Mouse (Mus musculus): ENCODE data around the gene Bnipl. TPM values are rescaled to one million over a fixed set of nuclear protein-coding genes. Genes with fewer than 3 reads are reported as not detected.

Bnipl gene
- 0.36 and 0.56 TPM in 2 replicates for polyA plus RNA-seq (2015; fragmentation: Nextera tagmentation; extraction: Ambion mirVana)

DNA sequence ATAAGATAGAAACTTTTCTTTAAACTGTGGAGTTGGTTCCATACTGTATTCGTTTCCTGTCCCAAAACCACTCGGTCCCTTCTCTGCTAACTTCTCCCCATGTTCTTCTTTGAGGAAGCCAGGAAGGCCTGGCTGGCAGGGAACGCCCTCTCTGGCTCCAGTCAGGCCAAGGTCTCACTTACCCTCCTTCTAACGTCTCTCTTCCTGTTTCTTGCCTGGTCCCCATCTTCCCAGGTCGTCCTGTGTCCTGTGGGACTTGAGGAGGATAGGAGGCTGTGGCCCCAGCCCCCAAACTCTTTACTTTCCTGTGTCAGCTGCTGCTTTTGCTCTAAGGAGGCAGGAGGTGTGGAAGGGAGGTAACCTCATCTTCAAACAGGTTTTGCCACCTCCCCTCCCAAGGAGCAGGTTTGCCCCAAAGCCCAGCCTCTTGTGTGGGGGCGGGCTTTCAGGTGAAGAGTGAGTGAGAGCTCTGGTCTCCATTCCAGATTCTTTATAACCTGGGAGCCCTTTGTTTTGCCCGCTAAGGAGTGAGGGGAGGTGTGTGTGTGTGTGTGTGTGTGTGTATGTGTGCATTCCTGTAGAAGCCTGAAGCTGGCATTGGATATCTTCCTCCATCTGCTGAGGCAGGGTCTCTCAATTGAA, at the start of gene Bnipl:
TSS of gene Bnipl (minus strand) at position 411 of the 642 bp plus-strand sequence.
- Histone ChIP-seq H3K27me3 (replicated peaks) (no peaks in the 10 kb centered on the region), H3K4me3 (replicated peaks) (no peak within 1 kb of the TSS), H3K36me3 (no peaks in the 10 kb centered on the region), H3K27ac (no peak within 1 kb of the TSS), H3K9ac (no peak within 1 kb of the TSS), H3K4me2 (replicated peaks) (no peak within 1 kb of the TSS), H3K9me3 (no peaks in the 10 kb centered on the region), H3K4me1 (replicated peaks) (no peaks in the 10 kb centered on the region)
- ATAC-seq = peak; percentile 53
- whole genome bisulfite sequencing = 35% methylated on average over 7 of the region's 7 CpGs

DNA sequence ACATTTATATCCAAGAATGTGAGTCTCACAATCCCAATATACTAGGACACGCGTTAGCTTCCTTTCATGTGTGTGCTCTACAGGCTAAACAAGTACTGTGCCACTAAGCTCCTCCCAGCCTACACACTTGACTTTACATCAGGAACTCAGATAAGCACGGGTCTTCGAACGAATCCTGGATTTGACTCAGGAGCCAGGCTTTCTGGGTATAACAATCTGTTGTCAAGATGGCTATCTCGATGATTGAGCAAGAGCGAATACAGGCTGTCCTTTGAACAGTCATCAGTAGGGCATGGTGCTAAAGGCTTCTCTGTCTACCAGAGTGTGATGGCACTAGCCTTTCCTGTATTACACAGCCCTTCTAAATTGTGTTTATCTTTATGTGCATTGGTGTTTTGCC, 47.0 kb upstream of the Bnipl start:
- peak; percentile 77 for ATAC-seq

DNA sequence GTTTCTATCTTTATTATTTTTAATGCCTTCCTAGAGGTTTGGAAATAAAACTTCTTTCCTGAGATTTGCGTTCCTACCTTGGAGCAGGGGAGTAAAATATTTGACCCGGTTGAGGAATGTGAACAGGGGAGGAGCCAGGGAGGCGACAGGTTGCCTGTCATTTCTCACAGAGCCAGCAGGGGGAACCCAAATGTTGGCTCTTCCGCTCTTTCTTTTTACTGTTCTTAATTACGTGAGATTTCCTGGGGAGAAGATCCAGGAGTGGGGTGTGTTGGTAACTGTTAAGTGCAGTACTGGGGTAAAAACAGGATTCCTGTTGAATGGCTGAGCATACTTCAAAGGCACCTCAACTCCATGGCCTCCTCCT, 45.1 kb upstream of the Bnipl start:
- H3K27ac ChIP-seq = no peak overlapping the region
- ATAC-seq = no peak

More for the DNA sequence above, 47.0 kb upstream of the Bnipl start:
- H3K27ac ChIP-seq = no peak overlapping the region
- H3K36me3 ChIP-seq = peaks cover 13% of the 10 kb centered on the region; the same call in 1 of the 2 replicates
- H3K27me3 ChIP-seq (replicated peaks) = no peaks in the 10 kb centered on the region
- WGBS = 71% methylated on average over 7 of the region's 7 CpGs
- H3K4me3 ChIP-seq (replicated peaks) = no peak overlapping the region
- H3K9me3 ChIP-seq = no peaks in the 10 kb centered on the region
- no peak overlapping the region for H3K4me2 ChIP-seq (replicated peaks)
- H3K4me1 ChIP-seq (replicated peaks) = 0 out of 2 replicates have a peak, but pooled peaks cover 10% of the 10 kb centered on the region
- H3K9ac ChIP-seq = no peak overlapping the region

DNA sequence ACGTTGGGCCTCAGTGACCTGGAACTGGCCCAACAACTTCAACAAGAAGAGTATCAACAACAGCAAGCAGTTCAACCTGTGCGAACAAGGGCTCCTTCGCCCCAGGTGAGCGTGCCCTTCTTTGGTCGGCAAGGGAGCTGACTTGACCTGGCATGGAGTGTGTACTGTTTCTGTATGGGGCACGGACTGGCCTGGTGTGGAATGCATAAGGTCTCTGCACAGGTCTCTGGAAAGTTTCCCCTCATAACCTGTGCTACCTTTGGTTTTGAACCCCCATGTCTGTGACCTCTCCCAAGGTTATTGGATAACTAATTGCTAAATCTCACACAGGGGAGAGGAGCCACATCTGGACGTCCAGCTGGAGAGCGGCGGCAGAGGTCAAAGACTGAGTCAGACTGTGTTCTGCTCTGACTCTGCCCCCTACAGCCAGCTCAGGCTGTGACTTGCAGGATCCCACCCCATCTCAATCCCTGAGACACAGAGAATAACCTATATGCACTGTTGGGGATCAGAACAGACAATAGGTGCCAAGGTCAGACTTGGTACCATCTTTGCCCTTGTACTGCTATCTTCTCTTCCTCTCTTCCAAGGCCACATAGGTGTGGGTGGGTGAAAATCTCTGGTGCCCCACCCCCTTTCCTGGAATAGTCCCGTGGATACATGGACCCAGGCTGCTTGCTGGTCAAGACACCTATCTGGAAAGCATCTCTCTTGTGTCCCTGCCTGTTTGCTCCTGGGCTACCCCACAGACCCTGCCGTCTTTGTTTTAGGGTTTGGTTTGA, 44.5 kb upstream of the Bnipl start:
- H3K9me3 ChIP-seq = no peaks in the 10 kb centered on the region
- H3K27ac ChIP-seq = no peak overlapping the region
- no peak overlapping the region for H3K4me3 ChIP-seq (replicated peaks)
- 0 out of 2 replicates have a peak, but pooled peaks cover 15% of the 10 kb centered on the region for H3K4me1 ChIP-seq (replicated peaks)
- peaks cover 13% of the 10 kb centered on the region; the same call in 1 of the 2 replicates for H3K36me3 ChIP-seq
- H3K27me3 ChIP-seq (replicated peaks) = no peaks in the 10 kb centered on the region
- no peak overlapping the region for H3K4me2 ChIP-seq (replicated peaks)
- H3K9ac ChIP-seq = no peak overlapping the region
- ATAC-seq = no peak
- WGBS = 73% methylated on average over 11 of the region's 11 CpGs

More for the DNA sequence above, 45.1 kb upstream of the Bnipl start:
- Histone ChIP-seq H3K9me3 (no peaks in the 10 kb centered on the region), H3K27me3 (replicated peaks) (no peaks in the 10 kb centered on the region), H3K9ac (no peak overlapping the region), H3K4me2 (replicated peaks) (no peak overlapping the region), H3K36me3 (peaks cover 13% of the 10 kb centered on the region; the same call in 1 of the 2 replicates), H3K4me3 (replicated peaks) (no peak overlapping the region), H3K4me1 (replicated peaks) (0 out of 2 replicates have a peak, but pooled peaks cover 14% of the 10 kb centered on the region)
- 11% methylated on average over 5 of the region's 5 CpGs for WGBS

DNA sequence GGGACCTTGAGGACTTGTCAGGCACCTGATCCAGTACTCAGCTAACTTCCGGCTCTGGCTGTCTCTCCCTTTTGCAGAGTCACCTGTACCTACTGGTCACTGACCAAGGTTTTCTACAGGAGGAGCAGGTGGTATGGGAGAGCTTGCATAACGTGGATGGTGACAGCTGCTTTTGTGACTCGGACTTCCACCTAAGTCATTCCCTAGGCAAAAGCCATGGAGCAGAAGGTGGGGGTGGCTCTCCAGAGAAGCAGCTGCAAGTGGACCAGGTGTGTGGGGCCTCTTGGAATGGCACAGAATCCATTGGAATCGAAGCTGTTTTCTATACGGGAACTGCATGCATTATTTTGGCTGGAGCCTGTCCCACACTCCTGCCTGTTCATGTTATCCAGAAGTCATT, 43.7 kb upstream of the Bnipl start:
- Histone ChIP-seq H3K36me3 (peaks cover 13% of the 10 kb centered on the region; the same call in 1 of the 2 replicates), H3K4me1 (replicated peaks) (peaks cover 15% of the 10 kb centered on the region; the same call in 1 of the 2 replicates), H3K9me3 (no peaks in the 10 kb centered on the region), H3K27me3 (replicated peaks) (no peaks in the 10 kb centered on the region), H3K4me3 (replicated peaks) (no peak overlapping the region), H3K27ac (no peak overlapping the region), H3K9ac (no peak overlapping the region), H3K4me2 (replicated peaks) (no peak overlapping the region)
- 86% methylated on average over 5 of the region's 5 CpGs for WGBS
- no peak for ATAC-seq

DNA sequence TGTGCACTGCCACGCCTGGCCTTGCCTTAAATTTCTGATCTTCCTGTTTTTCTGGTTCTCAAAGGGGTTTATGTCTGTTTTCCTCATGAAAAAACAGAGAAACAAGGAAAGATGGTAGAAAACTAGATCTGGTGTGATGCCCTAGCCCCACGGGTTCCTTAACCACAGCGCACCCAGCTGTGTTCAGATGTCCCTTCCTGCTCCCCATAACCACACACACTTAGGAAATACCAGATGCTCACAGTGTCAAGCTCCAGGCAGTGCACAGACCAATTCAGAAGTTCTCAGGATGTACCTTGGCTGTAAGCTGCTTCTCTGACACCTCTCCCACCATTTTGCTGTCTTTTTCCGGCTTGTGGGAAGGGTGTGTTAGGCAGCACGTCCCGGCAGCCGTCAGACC, 43.3 kb upstream of the Bnipl start:
- H3K4me2 ChIP-seq (replicated peaks) = no peak overlapping the region
- no peak overlapping the region for H3K4me3 ChIP-seq (replicated peaks)
- no peaks in the 10 kb centered on the region for H3K9me3 ChIP-seq
- peaks cover 13% of the 10 kb centered on the region; the same call in 1 of the 2 replicates for H3K36me3 ChIP-seq
- no peak overlapping the region for H3K27ac ChIP-seq
- peaks cover 15% of the 10 kb centered on the region; the same call in 1 of the 2 replicates for H3K4me1 ChIP-seq (replicated peaks)
- H3K27me3 ChIP-seq (replicated peaks) = no peaks in the 10 kb centered on the region
- no peak for ATAC-seq
- WGBS = 82% methylated on average over 7 of the region's 7 CpGs
- H3K9ac ChIP-seq = no peak overlapping the region

DNA sequence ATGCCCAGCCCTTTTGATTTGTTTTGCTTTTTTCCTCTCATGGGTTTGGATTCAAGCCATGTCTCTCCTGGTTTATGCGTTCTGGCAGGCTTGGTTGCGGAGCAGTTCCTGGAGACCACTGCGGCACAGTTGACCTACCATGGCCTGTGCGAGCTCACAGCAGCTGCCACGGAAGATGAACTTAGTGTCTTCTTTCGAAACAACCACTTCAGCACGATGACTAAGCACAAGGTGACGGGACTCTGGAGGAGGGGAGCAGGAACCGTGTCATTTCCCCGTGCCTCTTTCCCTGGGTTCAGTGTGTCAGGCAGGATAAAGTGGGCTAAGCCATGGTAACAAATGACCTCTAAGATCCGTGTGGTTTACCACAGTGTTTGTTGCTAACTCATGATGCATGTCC, 42.5 kb upstream of the Bnipl start:
- H3K4me3 ChIP-seq (replicated peaks) = no peak overlapping the region
- no peaks in the 10 kb centered on the region for H3K9me3 ChIP-seq
- peaks cover 15% of the 10 kb centered on the region; the same call in 1 of the 2 replicates for H3K4me1 ChIP-seq (replicated peaks)
- H3K9ac ChIP-seq = no peak overlapping the region
- peaks cover 15% of the 10 kb centered on the region for H3K36me3 ChIP-seq
- no peak for ATAC-seq
- H3K27ac ChIP-seq = no peak overlapping the region
- no peaks in the 10 kb centered on the region for H3K27me3 ChIP-seq (replicated peaks)
- no peak overlapping the region for H3K4me2 ChIP-seq (replicated peaks)
- 71% methylated on average over 11 of the region's 11 CpGs for WGBS

DNA sequence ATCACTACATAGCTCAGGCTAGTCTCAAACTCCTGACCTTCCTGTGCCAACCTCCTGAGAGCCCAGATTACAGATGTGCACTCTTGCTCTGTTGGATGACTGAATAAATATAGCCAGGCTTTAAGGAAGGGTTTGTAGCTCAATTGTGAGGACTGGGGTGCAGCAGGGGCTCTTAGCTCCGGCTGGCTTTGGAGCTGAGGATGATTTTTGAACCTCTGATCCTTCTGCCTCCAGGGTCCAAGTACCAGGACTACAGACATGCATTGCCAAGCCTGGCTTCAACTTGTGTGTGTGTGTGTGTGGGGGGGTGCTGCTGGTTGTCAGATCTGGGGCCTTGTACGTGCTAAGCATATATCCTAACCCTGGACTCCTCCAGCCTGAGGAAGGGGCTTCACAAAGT, 41.9 kb upstream of the Bnipl start:
- no peak overlapping the region for H3K27ac ChIP-seq
- 92% methylated on average over 2 of the region's 2 CpGs for WGBS

DNA sequence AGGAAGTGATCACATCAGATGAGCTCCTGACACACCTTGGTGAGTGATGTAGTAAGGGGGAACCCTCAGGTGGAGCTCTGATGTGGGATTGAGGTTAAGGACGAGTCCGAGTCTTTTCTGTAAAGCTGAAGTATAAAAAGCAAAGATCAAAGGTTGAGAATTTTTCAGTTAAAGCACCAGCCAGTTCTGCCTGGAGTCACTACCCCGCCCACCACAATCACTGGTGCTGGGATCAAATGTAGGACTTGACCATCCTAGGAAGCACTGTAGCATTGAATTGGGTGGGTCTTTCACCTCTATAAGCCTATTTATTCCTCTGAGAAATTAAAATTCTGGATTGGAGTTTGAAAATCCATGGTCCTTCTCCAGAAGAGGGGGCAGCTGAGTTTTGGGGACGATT, 40.0 kb upstream of the Bnipl start:
- Histone ChIP-seq H3K9ac (no peak overlapping the region), H3K36me3 (peaks cover 22% of the 10 kb centered on the region), H3K4me2 (replicated peaks) (no peak overlapping the region), H3K4me1 (replicated peaks) (peaks cover 13% of the 10 kb centered on the region; the same call in 1 of the 2 replicates), H3K27me3 (replicated peaks) (no peaks in the 10 kb centered on the region), H3K9me3 (no peaks in the 10 kb centered on the region), H3K27ac (peak overlapping the region; percentile 7; the same call in 1 of the 2 replicates), H3K4me3 (replicated peaks) (no peak overlapping the region)
- peak; percentile 27 for ATAC-seq
- WGBS = 70% methylated on average over 4 of the region's 4 CpGs

More for the DNA sequence above, 41.9 kb upstream of the Bnipl start:
- no peaks in the 10 kb centered on the region for H3K27me3 ChIP-seq (replicated peaks)
- no peak overlapping the region for H3K9ac ChIP-seq
- peaks cover 18% of the 10 kb centered on the region for H3K36me3 ChIP-seq
- H3K4me1 ChIP-seq (replicated peaks) = peaks cover 15% of the 10 kb centered on the region; the same call in 1 of the 2 replicates
- ATAC-seq = no peak
- no peaks in the 10 kb centered on the region for H3K9me3 ChIP-seq
- no peak overlapping the region for H3K4me2 ChIP-seq (replicated peaks)
- no peak overlapping the region for H3K4me3 ChIP-seq (replicated peaks)

DNA sequence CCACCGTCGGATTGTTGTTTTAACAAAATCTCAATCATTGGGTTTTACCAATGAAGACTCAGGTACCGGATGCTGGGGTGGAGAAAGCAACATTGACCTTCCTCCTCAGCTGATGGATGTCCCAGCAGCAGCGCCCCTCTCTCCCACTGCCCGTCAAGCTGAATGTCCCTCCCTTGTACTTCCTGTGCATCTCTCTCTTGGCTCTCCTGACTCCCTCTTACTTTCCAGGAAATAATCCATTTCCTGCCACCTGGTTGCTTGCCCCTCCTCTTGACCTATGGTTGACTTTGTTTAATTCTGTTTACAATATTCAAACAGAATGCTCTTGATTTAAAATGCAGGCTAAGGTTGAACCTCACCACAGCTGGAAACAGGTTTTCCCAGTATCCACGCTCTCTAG, 39.2 kb upstream of the Bnipl start:
- H3K36me3 ChIP-seq = peaks cover 18% of the 10 kb centered on the region
- no peak overlapping the region for H3K27ac ChIP-seq
- H3K9me3 ChIP-seq = no peaks in the 10 kb centered on the region
- no peak overlapping the region for H3K9ac ChIP-seq
- WGBS = 68% methylated on average over 6 of the region's 6 CpGs
- no peak for ATAC-seq
- no peaks in the 10 kb centered on the region for H3K27me3 ChIP-seq (replicated peaks)
- no peak overlapping the region for H3K4me3 ChIP-seq (replicated peaks)
- peaks cover 11% of the 10 kb centered on the region; the same call in 1 of the 2 replicates for H3K4me1 ChIP-seq (replicated peaks)
- no peak overlapping the region for H3K4me2 ChIP-seq (replicated peaks)

DNA sequence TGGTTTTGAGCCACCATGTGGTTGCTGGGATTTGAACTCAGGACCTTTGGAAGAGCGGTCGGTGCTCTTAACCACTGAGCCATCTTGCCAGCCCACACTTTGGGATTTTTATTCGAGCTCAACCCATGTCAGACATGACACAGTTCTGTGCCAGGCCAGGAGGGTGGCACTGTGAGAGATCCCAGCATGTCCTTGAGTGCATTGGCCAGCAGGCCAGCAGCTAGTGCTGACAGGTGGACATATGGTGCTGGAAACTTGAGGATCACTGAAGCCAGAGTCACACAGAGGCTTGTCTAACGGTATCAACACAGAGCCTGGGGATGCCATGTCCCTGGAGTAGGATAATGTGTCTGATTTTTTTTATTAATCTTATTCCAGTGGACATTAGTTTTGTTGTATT, 38.4 kb upstream of the Bnipl start:
- Histone ChIP-seq H3K27me3 (replicated peaks) (no peaks in the 10 kb centered on the region), H3K4me3 (replicated peaks) (no peak overlapping the region), H3K9me3 (no peaks in the 10 kb centered on the region), H3K4me1 (replicated peaks) (peaks cover 18% of the 10 kb centered on the region), H3K4me2 (replicated peaks) (no peak overlapping the region), H3K36me3 (peaks cover 13% of the 10 kb centered on the region), H3K27ac (no peak overlapping the region), H3K9ac (no peak overlapping the region)
- ATAC-seq = no peak
- 93% methylated on average over 4 of the region's 4 CpGs for WGBS

DNA sequence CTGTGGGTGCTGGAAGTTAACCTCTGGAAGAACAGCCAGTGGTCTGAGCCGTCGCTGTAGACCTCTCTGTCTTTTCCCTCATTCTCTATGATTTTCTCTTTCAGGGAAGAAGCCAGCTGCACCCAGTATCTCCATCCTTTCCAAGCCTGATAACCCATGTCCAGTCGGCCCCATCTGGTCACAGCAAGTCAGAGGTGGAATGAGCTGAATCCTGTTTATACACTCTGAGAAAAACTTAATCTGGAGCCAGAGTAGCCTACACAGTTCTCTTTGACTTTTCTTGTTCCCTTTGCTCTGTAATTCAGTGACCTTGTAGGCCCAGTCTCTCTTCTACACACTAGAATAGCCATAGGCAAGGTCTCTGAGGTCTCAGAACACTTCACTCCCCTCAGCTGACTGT, 36.5 kb upstream of the Bnipl start:
- no peaks in the 10 kb centered on the region for H3K9me3 ChIP-seq
- H3K4me2 ChIP-seq (replicated peaks) = no peak overlapping the region
- H3K27ac ChIP-seq = no peak overlapping the region
- no peak for ATAC-seq
- no peak overlapping the region for H3K9ac ChIP-seq
- no peak overlapping the region for H3K4me3 ChIP-seq (replicated peaks)
- peaks cover 9% of the 10 kb centered on the region for H3K36me3 ChIP-seq
- no peaks in the 10 kb centered on the region for H3K27me3 ChIP-seq (replicated peaks)
- peaks cover 20% of the 10 kb centered on the region for H3K4me1 ChIP-seq (replicated peaks)
- 92% methylated on average over 3 of the region's 3 CpGs for WGBS
